Mouse (Mus musculus): ENCODE data around the gene Hdac1. TPM values are rescaled to one million over a fixed set of nuclear protein-coding genes. Genes with fewer than 3 reads are reported as not detected.
"Not testable (repeated sequence)": the region's sequence is repeated elsewhere in the genome, so short reads cannot be mapped to it uniquely, and the experiment has no call there.

The Hdac1 gene
- polyA plus RNA-seq, 1 experiment, result 55.4 TPM

- TF ChIP-seq POLR2A (IDR thresholded peaks at IDR 0.05; ENCODE audit: extremely low read depth, insufficient read depth, low read length), result no peak
- no peak for TF ChIP-seq CTCF (IDR thresholded peaks at IDR 0.05; ENCODE audit: extremely low read depth, insufficient read depth, low read length)
- Histone ChIP-seq H3K27ac (ENCODE audit: insufficient read depth, low read length) (no peak overlapping the region), H3K4me3 (ENCODE audit: insufficient read depth, low read length) (no peak overlapping the region), H3K4me1 (ENCODE audit: control insufficient read depth, insufficient read depth, low read length) (no peaks in the 10 kb centered on the region)
Observed at GRCm38 (mm10) chr4:129563718-129564117, 21.2 kb upstream of the Hdac1 start.

GRCm38 (mm10) chr4:129561184-129561583 lies 18.7 kb upstream of the Hdac1 start:
- Histone ChIP-seq H3K4me3 (ENCODE audit: insufficient read depth, low read length) (no peak overlapping the region), H3K4me1 (ENCODE audit: control insufficient read depth, insufficient read depth, low read length) (no peaks in the 10 kb centered on the region; the same call in 1 of the 2 replicates), H3K27ac (ENCODE audit: insufficient read depth, low read length) (no peak overlapping the region)
- TF ChIP-seq CTCF (IDR thresholded peaks at IDR 0.05; ENCODE audit: extremely low read depth, insufficient read depth, low read length), result no peak
- TF ChIP-seq POLR2A (IDR thresholded peaks at IDR 0.05; ENCODE audit: extremely low read depth, insufficient read depth, low read length), result no peak

- Histone ChIP-seq H3K27ac (ENCODE audit: insufficient read depth, low read length) (no peak overlapping the region), H3K4me3 (ENCODE audit: insufficient read depth, low read length) (no peak overlapping the region), H3K4me1 (ENCODE audit: control insufficient read depth, insufficient read depth, low read length) (no peaks in the 10 kb centered on the region; the same call in 1 of the 2 replicates)
- TF ChIP-seq CTCF (IDR thresholded peaks at IDR 0.05; ENCODE audit: extremely low read depth, insufficient read depth, low read length), result no peak
- no peak for TF ChIP-seq POLR2A (IDR thresholded peaks at IDR 0.05; ENCODE audit: extremely low read depth, insufficient read depth, low read length)
Observed at GRCm38 (mm10) chr4:129558321-129558955, 15.9 kb upstream of the Hdac1 start.

- TF ChIP-seq CTCF (IDR thresholded peaks at IDR 0.05; ENCODE audit: extremely low read depth, insufficient read depth, low read length) (no peak), POLR2A (IDR thresholded peaks at IDR 0.05; ENCODE audit: extremely low read depth, insufficient read depth, low read length) (no peak)
- Histone ChIP-seq H3K4me3 (ENCODE audit: insufficient read depth, low read length) (no peak overlapping the region; the same call in 1 of the 2 replicates), H3K27ac (ENCODE audit: insufficient read depth, low read length) (no peak overlapping the region), H3K4me1 (ENCODE audit: control insufficient read depth, insufficient read depth, low read length) (no peaks in the 10 kb centered on the region; the same call in 1 of the 2 replicates)
Observed at GRCm38 (mm10) chr4:129557256-129557808, 14.8 kb upstream of the Hdac1 start.

- H3K27ac ChIP-seq (ENCODE audit: insufficient read depth, low read length), result no peak overlapping the region
- H3K4me3 ChIP-seq (ENCODE audit: insufficient read depth, low read length), result peak overlapping the region; percentile 53
Observed at GRCm38 (mm10) chr4:129556532-129557223, 14.2 kb upstream of the Hdac1 start.

GRCm38 (mm10) chr4:129555862-129556531 lies 13.5 kb upstream of the Hdac1 start:
- no peak for TF ChIP-seq POLR2A (IDR thresholded peaks at IDR 0.05; ENCODE audit: extremely low read depth, insufficient read depth, low read length)
- no peak for TF ChIP-seq CTCF (IDR thresholded peaks at IDR 0.05; ENCODE audit: extremely low read depth, insufficient read depth, low read length)

More at GRCm38 (mm10) chr4:129556532-129557223, 14.2 kb upstream of the Hdac1 start:
- no peaks in the 10 kb centered on the region; the same call in 1 of the 2 replicates for H3K4me1 ChIP-seq (ENCODE audit: control insufficient read depth, insufficient read depth, low read length)
- no peak for TF ChIP-seq CTCF (IDR thresholded peaks at IDR 0.05; ENCODE audit: extremely low read depth, insufficient read depth, low read length)
- TF ChIP-seq POLR2A (IDR thresholded peaks at IDR 0.05; ENCODE audit: extremely low read depth, insufficient read depth, low read length), result peak; percentile 71; the same call in 1 of the 2 replicates

GRCm38 (mm10) chr4:129555421-129555861 lies 12.9 kb upstream of the Hdac1 start:
- TF ChIP-seq POLR2A (IDR thresholded peaks at IDR 0.05; ENCODE audit: extremely low read depth, insufficient read depth, low read length) (no peak), CTCF (IDR thresholded peaks at IDR 0.05; ENCODE audit: extremely low read depth, insufficient read depth, low read length) (peak; percentile 44)
- Histone ChIP-seq H3K4me1 (ENCODE audit: control insufficient read depth, insufficient read depth, low read length) (no peaks in the 10 kb centered on the region; the same call in 1 of the 2 replicates), H3K27ac (ENCODE audit: insufficient read depth, low read length) (no peak overlapping the region), H3K4me3 (ENCODE audit: insufficient read depth, low read length) (peak overlapping the region; percentile 53)

More at GRCm38 (mm10) chr4:129555862-129556531, 13.5 kb upstream of the Hdac1 start:
- H3K4me3 ChIP-seq (ENCODE audit: insufficient read depth, low read length), result peak overlapping the region; percentile 53
- no peak overlapping the region for H3K27ac ChIP-seq (ENCODE audit: insufficient read depth, low read length)
- no peaks in the 10 kb centered on the region; the same call in 1 of the 2 replicates for H3K4me1 ChIP-seq (ENCODE audit: control insufficient read depth, insufficient read depth, low read length)

GRCm38 (mm10) chr4:129554512-129554911 lies 12.0 kb upstream of the Hdac1 start:
- not testable (repeated sequence) for H3K4me3 ChIP-seq (ENCODE audit: insufficient read depth, low read length); H3K4me1 ChIP-seq (ENCODE audit: control insufficient read depth, insufficient read depth, low read length); H3K27ac ChIP-seq (ENCODE audit: insufficient read depth, low read length)

- no peak overlapping the region for H3K4me3 ChIP-seq (ENCODE audit: insufficient read depth, low read length)
- H3K27ac ChIP-seq (ENCODE audit: insufficient read depth, low read length), result no peak overlapping the region
- H3K4me1 ChIP-seq (ENCODE audit: control insufficient read depth, insufficient read depth, low read length), result no peaks in the 10 kb centered on the region
- TF ChIP-seq POLR2A (IDR thresholded peaks at IDR 0.05; ENCODE audit: extremely low read depth, insufficient read depth, low read length) (no peak), CTCF (IDR thresholded peaks at IDR 0.05; ENCODE audit: extremely low read depth, insufficient read depth, low read length) (no peak)
Observed at GRCm38 (mm10) chr4:129550295-129550694, 7.8 kb upstream of the Hdac1 start.
